Mouse (Mus musculus) hindbrain, embryonic 13.5 days (tissue): Measurements from ENCODE around the gene Cep68. TPM values are rescaled to one million over a fixed set of nuclear protein-coding genes. Genes with fewer than 3 reads are reported as not detected.
A peak's percentile ranks its signal among the peaks of the same experiment; 100 is the strongest.

Experiments used
- ATAC-seq: fragments of 200-750 bp; cut with Nextera tagmentation; 2 replicates; pipeline ENCODE4 v1.8.0; 2017; ENCODE audit warnings: moderate TSS enrichment; ENCODE audit not compliant: low FRiP score
- H3K27ac ChIP-seq: fragments of 300-500 bp; sonication (generic); 2 replicates; pipeline ENCODE4 v1.5.1; 2015; ENCODE audit warnings: inconsistent platforms, mild to moderate bottlenecking, moderate library complexity
- H3K27me3 ChIP-seq: fragments of 300-500 bp; sonication (generic); 2 replicates; pipeline ENCODE4 v1.6.1; 2015; ENCODE audit warnings: mild to moderate bottlenecking, inconsistent platforms
- H3K36me3 ChIP-seq: fragments of 300-500 bp; sonication (generic); 2 replicates; pipeline ENCODE4 v1.6.1; 2015; ENCODE audit warnings: mild to moderate bottlenecking, inconsistent platforms
- H3K4me1 ChIP-seq: fragments of 300-500 bp; sonication (generic); replicated peaks from 2 replicates; pipeline ENCODE4 v1.6.1; 2015; ENCODE audit warnings: inconsistent platforms
- H3K4me2 ChIP-seq: fragments of 300-500 bp; sonication (generic); 2 replicates; pipeline ENCODE4 v1.6.1; 2015; ENCODE audit warnings: inconsistent platforms, mild to moderate bottlenecking, moderate library complexity
- H3K4me3 ChIP-seq: fragments of 300-500 bp; sonication (generic); 2 replicates; pipeline ENCODE4 v1.5.1; 2015; ENCODE audit warnings: mild to moderate bottlenecking, inconsistent platforms
- H3K9ac ChIP-seq: fragments of 300-500 bp; sonication (generic); 2 replicates; pipeline ENCODE4 v1.6.1; 2015; ENCODE audit warnings: mild to moderate bottlenecking, inconsistent platforms
- H3K9me3 ChIP-seq: fragments of 300-500 bp; sonication (generic); 2 replicates; pipeline ENCODE4 v1.6.1; 2016; ENCODE audit warnings: inconsistent platforms
- WGBS: fragments of 180-500 bp; shearing (Covaris S2); methylation state at CpG from one replicate; pipeline ENCODE4 v1.1.7; 2015; 5-methylcytosine and 5-hydroxymethylcytosine counted together
- polyA plus RNA-seq: library from polyadenylated mRNA; unstranded; fragments of >200 nt; fragmentation: Nextera tagmentation; extraction: Ambion mirVana; gene quantifications from 2 replicates; pipeline ENCODE4 v1.2.1, GENCODE M21; 2015

Gene Cep68
- 25.8 and 26.2 TPM in 2 replicates for polyA plus RNA-seq

DNA sequence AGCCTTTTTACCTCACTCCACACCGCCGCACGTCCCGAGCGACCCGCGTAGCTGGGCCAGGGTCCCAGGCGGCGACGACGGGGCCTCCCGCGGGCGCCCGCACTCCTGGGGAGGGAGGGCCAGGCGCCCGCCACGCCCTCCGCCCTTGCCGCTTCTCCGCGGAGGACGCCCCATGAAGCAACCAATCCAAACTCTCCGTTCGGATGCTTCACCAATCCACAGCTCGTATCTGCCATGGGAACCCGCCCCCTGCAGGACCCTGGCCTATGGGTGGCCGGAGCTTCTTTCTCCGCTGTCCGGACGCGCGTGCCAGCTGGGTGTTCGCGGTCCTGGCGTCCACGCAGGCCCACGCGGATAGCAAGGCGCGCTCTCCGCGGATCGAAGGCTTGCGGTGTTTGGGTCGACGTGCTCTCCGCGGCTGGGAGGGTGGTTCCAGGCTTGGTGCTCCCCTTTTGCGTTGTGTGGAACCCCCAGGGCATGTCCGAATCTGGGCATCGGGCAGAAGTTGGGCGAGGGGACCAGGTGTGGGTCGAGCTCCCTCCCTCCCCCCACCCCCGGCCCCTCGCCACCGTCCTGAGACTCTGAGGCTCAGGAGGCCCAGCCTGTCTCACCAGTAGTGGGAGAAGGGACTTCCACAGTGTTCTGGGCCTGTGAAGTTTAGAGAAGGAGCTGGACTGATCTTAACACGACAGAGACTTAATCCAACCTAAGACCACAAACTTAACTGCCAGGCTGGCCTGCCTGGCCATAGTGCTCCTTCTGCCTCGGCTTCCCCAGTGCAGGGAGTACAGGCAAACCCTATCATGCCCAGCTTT lies at the start of gene Cep68:
TSS of gene Cep68 (minus strand) at position 134 of the 815 bp plus-strand sequence.
- Histone ChIP-seq H3K36me3 (peaks cover 7% of the 10 kb centered on the region), H3K27me3 (no peaks in the 10 kb centered on the region), H3K4me2 (peak within 1 kb of the TSS; percentile 91), H3K9me3 (no peaks in the 10 kb centered on the region), H3K4me3 (peak within 1 kb of the TSS; percentile 94), H3K9ac (peak within 1 kb of the TSS; percentile 97), H3K4me1 (peaks cover 35% of the 10 kb centered on the region), H3K27ac (peak within 1 kb of the TSS; percentile 91)
- peak; percentile 99 for ATAC-seq
- 1% methylated on average over 59 of the region's 59 CpGs for WGBS

DNA sequence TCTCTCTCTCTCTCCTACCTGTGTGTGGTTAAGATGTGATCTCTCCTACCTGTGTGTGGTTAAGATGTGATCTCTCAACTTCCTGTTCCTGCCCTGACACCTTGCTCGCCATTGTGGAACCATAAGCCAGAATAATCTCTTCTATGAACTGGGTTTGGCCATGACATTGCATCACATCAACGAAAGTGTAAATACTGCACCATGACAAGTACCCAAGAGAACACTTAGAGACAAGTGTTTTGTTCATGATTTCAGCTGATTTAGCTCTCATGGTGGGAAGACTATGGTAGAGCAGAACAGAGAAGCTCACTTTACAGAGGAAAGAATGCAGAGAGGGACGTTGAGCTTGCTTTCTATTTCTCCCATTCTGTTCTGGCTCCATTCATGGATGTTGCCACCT lies 35.2 kb upstream of the Cep68 start:
- ATAC-seq = no peak
- Histone ChIP-seq H3K27me3 (no peaks in the 10 kb centered on the region), H3K27ac (no peak overlapping the region), H3K4me3 (no peak overlapping the region), H3K4me1 (no peaks in the 10 kb centered on the region), H3K36me3 (no peaks in the 10 kb centered on the region), H3K9ac (no peak overlapping the region), H3K4me2 (no peak overlapping the region), H3K9me3 (no peaks in the 10 kb centered on the region)
- WGBS = 84% methylated on average over 3 of the region's 3 CpGs

DNA sequence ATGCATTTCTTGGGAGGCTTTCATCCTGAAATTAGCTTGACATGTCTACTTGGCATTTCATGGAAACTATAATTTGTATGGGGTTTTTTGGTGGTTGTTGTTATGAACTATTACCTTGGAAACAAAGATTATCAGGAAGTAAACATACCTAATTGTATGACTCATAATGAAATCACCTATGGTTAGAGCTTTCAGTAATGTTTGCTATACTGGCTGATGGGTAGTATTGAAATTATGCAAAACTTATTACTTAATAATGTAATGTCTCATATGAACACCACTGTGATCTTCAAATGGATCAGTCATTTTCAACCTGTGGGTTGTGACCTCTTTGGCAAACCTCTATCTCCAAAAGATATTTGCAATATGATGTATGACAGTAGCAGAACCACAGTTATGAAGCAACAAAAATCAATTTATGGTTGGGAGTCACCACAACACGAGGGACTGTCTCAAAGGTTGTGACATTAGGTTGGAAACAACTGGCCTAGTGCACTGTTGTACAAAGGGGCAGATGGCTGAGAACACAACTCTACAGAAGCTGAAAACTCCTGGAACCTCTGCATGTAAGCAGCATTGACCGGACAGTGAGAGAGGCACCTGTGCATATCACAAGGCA lies 33.5 kb upstream of the Cep68 start:
- H3K27ac ChIP-seq = no peak overlapping the region
- H3K36me3 ChIP-seq = no peaks in the 10 kb centered on the region
- WGBS = 85% methylated on average over 2 of the region's 2 CpGs
- no peak overlapping the region for H3K9ac ChIP-seq
- no peak overlapping the region for H3K4me3 ChIP-seq
- no peak overlapping the region for H3K4me2 ChIP-seq
- ATAC-seq = no peak
- H3K27me3 ChIP-seq = no peaks in the 10 kb centered on the region
- no peaks in the 10 kb centered on the region for H3K9me3 ChIP-seq
- H3K4me1 ChIP-seq = no peaks in the 10 kb centered on the region

DNA sequence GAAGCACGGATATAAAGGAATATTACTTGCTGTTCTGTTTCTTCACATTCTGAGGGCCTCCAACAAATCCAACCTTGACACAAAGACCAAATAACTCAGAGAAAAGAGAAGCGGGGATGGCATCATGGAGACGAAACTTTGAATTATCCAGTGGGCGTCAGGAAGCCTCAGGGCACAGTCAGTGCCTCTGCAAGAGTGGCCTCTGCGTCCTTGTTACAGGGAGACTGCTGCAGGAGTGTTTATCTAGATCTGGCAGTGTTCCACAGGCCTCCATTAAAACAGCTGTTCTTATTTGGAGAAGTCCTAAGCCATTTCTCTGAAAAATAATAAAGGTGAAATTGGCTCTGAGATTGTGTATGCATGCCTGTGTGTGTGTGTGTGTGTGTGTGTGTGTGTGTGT lies 31.8 kb upstream of the Cep68 start:
- WGBS = 77% methylated on average over 5 of the region's 5 CpGs
- no peaks in the 10 kb centered on the region for H3K4me1 ChIP-seq
- ATAC-seq = no peak

DNA sequence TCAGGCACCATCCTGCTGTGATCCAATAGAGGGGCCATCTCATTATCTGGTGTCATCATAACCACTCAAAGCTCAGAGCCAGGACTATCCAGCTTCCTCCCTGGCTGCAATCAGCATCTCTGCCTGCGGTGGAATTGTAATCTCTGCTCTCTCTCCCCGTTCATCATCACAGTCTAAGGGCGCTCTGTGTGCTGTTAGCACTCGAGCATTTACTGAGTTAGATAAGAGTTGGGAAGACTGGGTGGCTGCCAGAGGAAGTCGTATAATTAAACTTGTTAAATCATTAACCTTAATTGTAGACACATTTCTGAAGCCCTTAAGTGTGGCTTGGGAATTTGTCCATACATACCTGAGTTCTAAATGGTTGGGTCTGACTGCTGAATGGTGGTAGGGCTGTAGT lies 29.5 kb upstream of the Cep68 start:
- no peak for ATAC-seq
- H3K4me3 ChIP-seq = no peak overlapping the region
- WGBS = 75% methylated on average over 5 of the region's 5 CpGs

More for the DNA sequence above, 31.8 kb upstream of the Cep68 start:
- Histone ChIP-seq H3K4me3 (no peak overlapping the region), H3K9ac (no peak overlapping the region), H3K9me3 (no peaks in the 10 kb centered on the region), H3K36me3 (no peaks in the 10 kb centered on the region), H3K27ac (no peak overlapping the region), H3K27me3 (no peaks in the 10 kb centered on the region), H3K4me2 (no peak overlapping the region)

DNA sequence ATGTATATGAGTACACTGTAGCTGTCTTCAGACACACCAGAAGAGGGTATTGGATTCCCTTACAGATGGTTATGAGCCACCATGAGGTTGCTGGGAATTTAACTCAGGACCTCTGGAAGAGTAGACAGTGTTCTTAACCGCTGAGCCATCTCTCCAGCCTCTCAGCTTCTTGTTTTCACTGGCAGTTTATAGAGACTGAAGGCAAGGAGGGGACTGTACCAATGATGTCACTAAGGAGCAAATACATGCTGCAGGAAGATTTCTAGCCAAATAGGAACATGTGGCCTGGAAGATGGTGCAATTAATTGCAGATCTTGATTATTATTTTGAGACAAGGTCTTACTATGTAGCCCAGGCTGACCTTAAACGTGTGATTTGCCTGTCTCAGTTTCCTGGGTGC lies 27.9 kb upstream of the Cep68 start:
- Histone ChIP-seq H3K36me3 (no peaks in the 10 kb centered on the region), H3K27ac (no peak overlapping the region), H3K9me3 (no peaks in the 10 kb centered on the region), H3K27me3 (no peaks in the 10 kb centered on the region), H3K4me3 (no peak overlapping the region), H3K4me2 (no peak overlapping the region), H3K4me1 (no peaks in the 10 kb centered on the region), H3K9ac (no peak overlapping the region)
- ATAC-seq = no peak
- 76% methylated on average over 2 of the region's 2 CpGs for WGBS

More for the DNA sequence above, 29.5 kb upstream of the Cep68 start:
- no peaks in the 10 kb centered on the region for H3K4me1 ChIP-seq
- H3K9me3 ChIP-seq = no peaks in the 10 kb centered on the region
- no peaks in the 10 kb centered on the region for H3K27me3 ChIP-seq
- H3K36me3 ChIP-seq = no peaks in the 10 kb centered on the region
- no peak overlapping the region for H3K4me2 ChIP-seq
- H3K27ac ChIP-seq = no peak overlapping the region
- no peak overlapping the region for H3K9ac ChIP-seq

DNA sequence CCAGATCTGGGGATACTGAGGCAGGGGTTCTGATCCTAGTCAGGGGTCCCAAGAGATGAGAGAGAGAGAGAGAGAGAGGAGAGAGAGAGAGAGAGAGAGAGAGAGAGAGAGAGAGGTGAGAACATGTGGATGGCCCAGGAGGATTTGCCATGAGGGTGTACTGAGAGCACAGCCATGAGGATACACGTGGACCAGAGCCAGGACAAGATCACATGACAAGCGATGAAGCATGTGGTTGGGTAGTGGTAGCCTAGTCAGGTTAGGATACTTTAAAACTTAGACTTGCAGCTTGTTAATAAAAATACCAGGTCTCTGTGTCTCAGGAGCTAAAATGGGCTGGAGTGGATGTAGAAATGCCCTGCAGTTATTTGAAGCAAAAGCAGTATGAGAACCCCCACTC lies 26.7 kb upstream of the Cep68 start:
- Histone ChIP-seq H3K4me3 (no peak overlapping the region), H3K4me2 (no peak overlapping the region), H3K9ac (no peak overlapping the region), H3K27me3 (no peaks in the 10 kb centered on the region), H3K9me3 (no peaks in the 10 kb centered on the region), H3K27ac (no peak overlapping the region), H3K4me1 (no peaks in the 10 kb centered on the region), H3K36me3 (no peaks in the 10 kb centered on the region)
- WGBS = 78% methylated on average over 2 of the region's 2 CpGs
- no peak for ATAC-seq

DNA sequence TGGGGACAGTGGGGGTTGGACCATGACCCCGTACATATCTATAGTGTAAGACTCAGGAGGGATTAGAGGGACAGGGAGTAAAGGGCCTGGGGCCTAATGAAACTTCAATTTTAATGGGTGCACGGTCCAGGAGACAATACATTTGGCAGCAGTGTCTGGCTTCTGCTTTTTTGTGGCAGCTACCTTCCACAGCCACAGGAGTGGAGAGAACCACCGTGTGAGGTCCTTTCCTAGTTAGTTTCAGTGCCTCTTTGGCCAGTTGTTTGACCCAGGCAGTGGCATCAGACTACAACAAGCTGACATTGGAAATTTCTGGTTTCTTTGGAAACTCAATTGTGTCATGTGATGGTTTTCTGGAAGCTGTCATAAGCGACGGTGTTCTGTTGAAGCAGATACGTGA lies 20.7 kb upstream of the Cep68 start:
- H3K27ac ChIP-seq = no peak overlapping the region
- H3K4me3 ChIP-seq = no peak overlapping the region
- H3K27me3 ChIP-seq = no peaks in the 10 kb centered on the region
- H3K4me2 ChIP-seq = no peak overlapping the region
- no peaks in the 10 kb centered on the region for H3K4me1 ChIP-seq
- no peaks in the 10 kb centered on the region for H3K9me3 ChIP-seq
- H3K36me3 ChIP-seq = no peaks in the 10 kb centered on the region
- ATAC-seq = no peak
- H3K9ac ChIP-seq = no peak overlapping the region
- WGBS = 87% methylated on average over 6 of the region's 6 CpGs

DNA sequence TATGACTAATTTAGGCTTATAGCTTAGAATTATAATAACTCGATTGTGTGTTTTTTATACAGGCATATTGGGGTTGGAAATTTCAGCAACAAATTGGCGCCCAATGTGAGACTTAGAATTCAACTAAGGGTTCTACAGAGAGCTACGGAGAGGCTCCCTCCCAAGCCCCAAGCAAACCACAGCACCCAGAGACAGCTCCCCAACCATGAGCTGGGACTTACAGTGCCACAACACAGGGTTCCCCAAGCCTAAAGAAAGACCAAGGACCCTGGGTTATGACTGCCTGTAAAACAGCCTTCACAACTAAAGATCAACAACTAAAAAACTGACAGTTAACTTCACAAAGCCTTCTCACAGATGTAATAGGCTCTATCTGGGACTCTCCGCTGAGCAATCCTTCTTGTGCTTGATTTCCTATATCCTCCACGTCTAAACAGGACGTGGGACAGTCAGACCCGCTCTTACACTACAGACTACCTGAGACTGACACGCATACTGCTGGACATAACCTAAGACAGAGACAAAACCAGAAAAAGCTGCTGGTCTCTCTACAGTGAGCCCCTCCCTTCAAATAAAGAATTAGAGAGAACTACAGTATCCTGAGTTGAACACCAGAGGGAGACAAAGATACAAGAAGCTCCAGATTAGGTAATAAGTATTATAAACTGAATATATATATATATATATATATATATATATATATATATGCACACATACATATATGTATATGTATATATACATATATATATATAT lies 13.6 kb upstream of the Cep68 start:
- Histone ChIP-seq H3K4me1 (no peaks in the 10 kb centered on the region), H3K27ac (no peak overlapping the region), H3K9me3 (no peaks in the 10 kb centered on the region), H3K36me3 (no peaks in the 10 kb centered on the region), H3K4me2 (no peak overlapping the region), H3K9ac (no peak overlapping the region), H3K27me3 (no peaks in the 10 kb centered on the region), H3K4me3 (no peak overlapping the region)
- ATAC-seq = peak; percentile 69
- WGBS = 54% methylated on average over 8 of the region's 8 CpGs

DNA sequence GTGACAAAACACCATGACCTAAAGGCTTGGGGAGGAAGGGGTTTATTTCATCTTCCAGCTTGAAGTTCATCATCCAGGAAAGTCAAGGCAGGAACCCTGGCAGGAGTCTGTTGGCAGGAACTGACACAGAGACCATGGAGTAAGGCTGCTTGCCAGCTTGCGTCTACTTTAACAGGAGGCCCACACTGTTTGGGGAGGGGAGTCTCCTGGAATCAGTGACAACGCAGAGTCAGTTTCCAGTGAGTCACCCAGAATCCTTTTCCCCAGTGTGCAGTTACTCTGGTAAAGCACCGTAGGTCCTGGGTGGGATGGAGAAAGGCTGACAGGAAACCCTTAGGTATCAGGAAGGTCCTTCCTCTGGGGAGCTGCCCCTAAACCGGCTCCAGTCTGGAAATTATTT lies 5.6 kb upstream of the Cep68 start:
- Histone ChIP-seq H3K4me2 (no peak overlapping the region), H3K4me1 (peaks cover 3% of the 10 kb centered on the region; the same call in 1 of the 2 replicates), H3K9me3 (no peaks in the 10 kb centered on the region), H3K36me3 (no peaks in the 10 kb centered on the region), H3K9ac (no peak overlapping the region), H3K4me3 (no peak overlapping the region), H3K27me3 (no peaks in the 10 kb centered on the region), H3K27ac (no peak overlapping the region)
- ATAC-seq = no peak
- WGBS = 90% methylated on average over 4 of the region's 4 CpGs

DNA sequence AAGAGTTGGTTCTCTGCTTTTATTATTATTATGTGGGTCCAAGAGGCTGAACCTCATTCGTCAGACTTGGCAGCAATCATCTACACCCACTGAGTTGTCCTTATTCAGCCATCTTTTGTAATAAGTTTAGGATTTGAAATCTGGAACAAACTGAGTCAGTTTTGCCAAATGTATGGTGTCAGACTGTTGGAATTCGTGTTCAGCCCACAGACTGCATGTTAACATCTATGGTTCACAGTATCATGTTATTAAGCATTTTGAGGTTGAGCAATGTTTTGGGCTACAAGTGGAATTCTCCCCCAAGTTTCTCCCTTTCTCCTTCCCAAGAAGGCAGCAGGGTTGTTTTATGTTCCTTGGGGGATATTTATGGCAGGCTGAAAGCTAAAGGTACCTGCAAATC lies 3.9 kb upstream of the Cep68 start:
- no peak for ATAC-seq

DNA sequence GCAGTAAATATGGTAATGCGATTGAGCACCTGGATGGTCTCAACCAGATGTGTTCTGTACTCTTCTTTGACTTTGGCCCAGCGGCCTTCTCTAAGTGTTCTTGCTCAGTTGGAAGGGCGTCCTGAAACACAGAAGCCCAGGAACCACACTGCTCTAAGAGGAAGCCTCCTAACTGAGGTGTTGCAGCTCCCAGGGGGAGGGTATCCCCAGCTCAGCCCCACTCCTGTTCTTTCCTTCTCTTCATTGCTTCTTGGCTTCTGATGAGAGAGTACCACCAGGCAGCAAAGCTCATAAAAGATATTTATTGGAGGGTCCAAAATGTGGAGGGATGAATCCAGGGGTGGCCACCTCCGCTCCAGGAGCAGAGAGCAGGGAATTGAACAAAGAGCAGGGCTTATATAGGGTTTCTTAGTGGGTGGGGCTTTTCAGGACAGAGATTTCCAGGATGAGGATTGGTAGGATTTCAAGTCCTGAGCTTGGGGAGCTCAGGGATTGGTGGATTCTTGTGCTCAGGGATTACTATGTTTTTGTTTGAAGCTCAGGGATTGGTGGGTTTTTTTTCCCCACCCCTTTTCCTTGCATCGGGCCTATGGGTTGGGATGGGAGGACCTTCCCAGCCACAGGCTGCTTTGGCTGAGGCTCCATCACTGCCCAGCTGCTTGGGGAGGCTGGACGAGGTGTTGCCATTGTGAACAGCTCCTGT lies 1.4 kb upstream of the Cep68 start:
- no peak overlapping the region for H3K27ac ChIP-seq
- H3K9ac ChIP-seq = no peak overlapping the region
- H3K4me3 ChIP-seq = no peak overlapping the region
- no peak overlapping the region for H3K4me2 ChIP-seq
- H3K27me3 ChIP-seq = no peaks in the 10 kb centered on the region
- peaks cover 33% of the 10 kb centered on the region for H3K4me1 ChIP-seq
- H3K36me3 ChIP-seq = 0 out of 2 replicates have a peak, but pooled peaks cover 3% of the 10 kb centered on the region
- H3K9me3 ChIP-seq = no peaks in the 10 kb centered on the region
- WGBS = 93% methylated on average over 6 of the region's 6 CpGs
- no peak for ATAC-seq

More for the DNA sequence above, 3.9 kb upstream of the Cep68 start:
- Histone ChIP-seq H3K36me3 (no peaks in the 10 kb centered on the region), H3K4me2 (no peak overlapping the region), H3K4me3 (no peak overlapping the region), H3K9ac (no peak overlapping the region), H3K9me3 (no peaks in the 10 kb centered on the region), H3K4me1 (peaks cover 11% of the 10 kb centered on the region), H3K27ac (no peak overlapping the region), H3K27me3 (no peaks in the 10 kb centered on the region)
- WGBS = 82% methylated on average over 2 of the region's 2 CpGs
